Mouse (Mus musculus) E14TG2a.4 (cell line): ENCODE measurements around the gene Rsc1a1.

ENCODE experiments used
- H3K27me3 ChIP-seq: 2 replicates; pipeline ENCODE4 v1.6.1; 2014; ENCODE audit warnings: low read length, control low read depth; ENCODE audit not compliant: insufficient read depth
- H3K36me3 ChIP-seq: 2 replicates; pipeline ENCODE4 v1.6.1; 2014; ENCODE audit warnings: low read length, control low read depth; ENCODE audit not compliant: insufficient read depth
- H3K4me1 ChIP-seq: replicated peaks from 2 replicates; pipeline ENCODE4 v1.6.1; 2014; ENCODE audit warnings: low read depth, low read length, control low read depth
- H3K4me3 ChIP-seq: replicated peaks from 2 replicates; pipeline ENCODE4 v1.5.1; 2014; ENCODE audit warnings: mild to moderate bottlenecking, low read length
- H3K9me3 ChIP-seq: 2 replicates; pipeline ENCODE4 v1.6.1; 2014; ENCODE audit warnings: low read length, control low read depth
- CTCF ChIP-seq: conservative IDR thresholded peaks from 2 replicates; pipeline ENCODE4 v1.5.1; 2014; ENCODE audit warnings: low read length
- NANOG ChIP-seq: IDR thresholded peaks from 2 replicates; pipeline ENCODE4 v1.6.1; 2014; ENCODE audit warnings: borderline replicate concordance, low read length, mixed read lengths
- POU5F1 ChIP-seq: IDR thresholded peaks from 2 replicates; pipeline ENCODE4 v1.6.1; 2014; ENCODE audit warnings: low read length, borderline replicate concordance

Gene Rsc1a1

GRCm38 (mm10) chr4:141713598-141714142 is 28.3 kb upstream of the Rsc1a1 start:
- no peak overlapping the region for H3K4me3 ChIP-seq
- peaks cover 86% of the 10 kb centered on the region for H3K36me3 ChIP-seq
- TF ChIP-seq POU5F1: no peak
- TF ChIP-seq NANOG: no peak
- TF ChIP-seq CTCF: no peak
- H3K4me1 ChIP-seq: peaks cover 38% of the 10 kb centered on the region
- no peaks in the 10 kb centered on the region for H3K27me3 ChIP-seq
- no peaks in the 10 kb centered on the region for H3K9me3 ChIP-seq

DNA sequence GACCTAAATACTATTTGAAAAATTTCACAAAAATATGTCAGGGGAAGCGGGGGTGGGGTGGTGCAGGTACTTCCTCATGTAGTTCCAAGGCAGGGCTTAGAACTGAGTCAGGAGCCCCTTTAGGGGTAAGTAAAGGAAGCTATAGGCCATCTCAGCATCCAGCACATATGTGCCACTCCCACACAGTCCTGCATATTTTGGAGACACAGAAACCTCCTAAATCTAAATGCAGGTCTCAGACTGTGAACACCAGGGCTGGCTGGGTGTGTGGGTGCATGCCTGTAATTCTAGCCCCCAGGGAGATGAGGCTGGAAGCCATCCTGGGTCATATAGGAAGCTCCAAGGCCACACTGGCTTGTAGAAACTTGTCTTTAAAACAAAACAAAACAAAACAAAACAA is 25.9 kb upstream of the Rsc1a1 start:
- H3K27me3 ChIP-seq: no peaks in the 10 kb centered on the region
- H3K4me1 ChIP-seq: peaks cover 17% of the 10 kb centered on the region
- peaks cover 92% of the 10 kb centered on the region for H3K36me3 ChIP-seq

GRCm38 (mm10) chr4:141708971-141709370 is 23.6 kb upstream of the Rsc1a1 start:
- H3K36me3 ChIP-seq: peaks cover 96% of the 10 kb centered on the region
- no peak overlapping the region for H3K4me3 ChIP-seq
- no peaks in the 10 kb centered on the region for H3K9me3 ChIP-seq
- H3K27me3 ChIP-seq: no peaks in the 10 kb centered on the region
- peaks cover 7% of the 10 kb centered on the region; the same call in 1 of the 2 replicates for H3K4me1 ChIP-seq
- TF ChIP-seq NANOG (no peak), POU5F1 (no peak), CTCF (no peak)

More for the DNA sequence above, 25.9 kb upstream of the Rsc1a1 start:
- Histone ChIP-seq H3K4me3 (no peak overlapping the region), H3K9me3 (no peaks in the 10 kb centered on the region)
- TF ChIP-seq CTCF: no peak
- TF ChIP-seq NANOG: no peak
- TF ChIP-seq POU5F1: no peak

- no peaks in the 10 kb centered on the region for H3K9me3 ChIP-seq
- no peak overlapping the region for H3K4me3 ChIP-seq
- peaks cover 7% of the 10 kb centered on the region; the same call in 1 of the 2 replicates for H3K4me1 ChIP-seq
- H3K27me3 ChIP-seq: no peaks in the 10 kb centered on the region
- TF ChIP-seq NANOG (no peak), CTCF (no peak), POU5F1 (no peak)
- peaks cover 96% of the 10 kb centered on the region for H3K36me3 ChIP-seq
These were observed 22.6 kb upstream of the Rsc1a1 start for GRCm38 (mm10) chr4:141708005-141708404.

- peaks cover 94% of the 10 kb centered on the region for H3K36me3 ChIP-seq
- no peaks in the 10 kb centered on the region; the same call in 1 of the 2 replicates for H3K4me1 ChIP-seq
- H3K27me3 ChIP-seq: no peaks in the 10 kb centered on the region
- H3K9me3 ChIP-seq: no peaks in the 10 kb centered on the region
- no peak overlapping the region for H3K4me3 ChIP-seq
- TF ChIP-seq POU5F1 (no peak), NANOG (no peak), CTCF (no peak)
These were observed 19.9 kb upstream of the Rsc1a1 start for GRCm38 (mm10) chr4:141705331-141705730.

DNA sequence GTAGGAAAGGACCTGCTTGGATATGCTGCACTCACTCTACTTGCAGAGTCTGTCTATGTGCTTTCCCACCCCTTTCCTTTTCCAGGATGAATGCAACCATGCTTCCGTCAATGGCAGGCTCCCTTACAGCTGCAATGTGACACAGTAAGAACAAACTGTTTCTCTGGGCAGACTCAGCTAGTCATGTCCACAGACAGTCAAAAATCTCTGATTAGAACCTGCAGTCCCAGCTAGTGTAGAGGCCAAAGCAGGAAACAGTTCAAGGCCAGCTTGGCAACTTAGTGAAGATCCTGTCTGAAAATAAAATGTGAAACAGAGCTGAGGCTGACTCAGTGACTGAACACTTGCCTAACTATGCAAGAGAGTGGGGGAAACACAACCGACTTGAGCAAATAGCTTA is 19.2 kb upstream of the Rsc1a1 start:
- no peak overlapping the region for H3K4me3 ChIP-seq
- TF ChIP-seq NANOG (no peak), POU5F1 (no peak), CTCF (no peak)
- H3K4me1 ChIP-seq: no peaks in the 10 kb centered on the region; the same call in 1 of the 2 replicates
- no peaks in the 10 kb centered on the region for H3K27me3 ChIP-seq
- H3K9me3 ChIP-seq: no peaks in the 10 kb centered on the region
- H3K36me3 ChIP-seq: peaks cover 95% of the 10 kb centered on the region

GRCm38 (mm10) chr4:141694719-141695118 is 9.3 kb upstream of the Rsc1a1 start:
- Histone ChIP-seq H3K36me3 (peaks cover 92% of the 10 kb centered on the region), H3K4me3 (no peak overlapping the region), H3K9me3 (no peaks in the 10 kb centered on the region), H3K27me3 (no peaks in the 10 kb centered on the region), H3K4me1 (peaks cover 25% of the 10 kb centered on the region)
- TF ChIP-seq NANOG: no peak
- TF ChIP-seq POU5F1: no peak
- no peak for TF ChIP-seq CTCF

DNA sequence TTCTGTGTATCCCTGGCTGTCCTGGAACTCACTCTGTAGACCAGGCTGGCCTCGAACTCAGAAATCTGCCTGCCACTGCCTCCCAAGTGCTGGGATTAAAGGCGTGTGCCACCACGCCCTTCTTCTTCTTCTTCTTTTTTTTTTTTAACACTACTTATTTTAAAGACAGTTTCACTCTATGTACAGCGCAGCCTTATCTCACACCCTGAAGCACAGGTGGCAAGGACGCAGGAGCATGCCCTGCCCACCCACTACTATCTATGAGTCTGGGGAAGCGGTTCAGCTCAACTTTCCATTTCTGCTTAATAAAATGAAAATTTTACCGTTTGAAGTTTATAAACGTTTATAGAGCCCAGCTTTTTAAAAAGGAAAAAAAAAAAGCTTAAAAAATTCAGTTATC is 3.1 kb upstream of the Rsc1a1 start:
- Histone ChIP-seq H3K4me3 (no peak overlapping the region), H3K4me1 (peaks cover 26% of the 10 kb centered on the region), H3K36me3 (peaks cover 93% of the 10 kb centered on the region), H3K27me3 (no peaks in the 10 kb centered on the region), H3K9me3 (no peaks in the 10 kb centered on the region)
- TF ChIP-seq CTCF: no peak
- TF ChIP-seq POU5F1: no peak
- no peak for TF ChIP-seq NANOG

GRCm38 (mm10) chr4:141686525-141686924 is 1.1 kb upstream of the Rsc1a1 start:
- Histone ChIP-seq H3K9me3 (no peaks in the 10 kb centered on the region), H3K4me1 (peaks cover 46% of the 10 kb centered on the region)
- TF ChIP-seq NANOG (no peak), POU5F1 (no peak), CTCF (no peak)

More at GRCm38 (mm10) chr4:141686525-141686924, 1.1 kb upstream of the Rsc1a1 start:
- no peaks in the 10 kb centered on the region for H3K27me3 ChIP-seq
- peaks cover 89% of the 10 kb centered on the region for H3K36me3 ChIP-seq
- no peak overlapping the region for H3K4me3 ChIP-seq
